Mouse (Mus musculus) embryonic fibroblast, embryonic 13.5 days (primary cell): ENCODE measurements around the gene Osbpl10.

ENCODE experiments used
- CTCF ChIP-seq: IDR thresholded peaks from 2 replicates; pipeline ENCODE4 v1.5.1; 2011; ENCODE audit warnings: mild to moderate bottlenecking, control low read depth, low read length, moderate library complexity, borderline replicate concordance; ENCODE audit not compliant: insufficient read depth
- POLR2A ChIP-seq: IDR thresholded peaks from 2 replicates; pipeline ENCODE4 v1.6.1; 2011; ENCODE audit warnings: low read depth, mild to moderate bottlenecking, control low read depth, low read length, moderate library complexity

DNA sequence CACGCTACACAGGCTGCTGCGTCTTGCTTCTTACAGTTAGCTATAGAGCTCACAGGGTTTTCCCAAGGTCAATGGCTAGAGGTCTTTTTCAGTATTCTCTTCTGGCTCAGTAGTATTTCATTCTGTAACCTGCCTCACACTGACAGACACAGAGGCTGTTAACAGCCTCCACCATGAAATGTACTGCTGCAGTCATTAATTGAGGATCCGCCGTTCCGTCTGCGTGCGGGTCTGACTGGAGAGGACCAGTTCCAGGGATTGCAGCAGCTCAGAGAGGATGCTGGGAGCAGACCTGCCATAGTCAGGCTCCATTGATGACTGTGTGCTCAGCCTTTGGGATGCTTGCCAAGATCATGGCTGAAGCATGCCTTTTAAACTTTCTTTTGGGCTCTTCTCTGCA, 129.1 kb downstream of the Osbpl10 start:
- no peak for TF ChIP-seq POLR2A
- TF ChIP-seq CTCF, result no peak
